Mouse (Mus musculus) heart, adult 9 months (tissue): ENCODE measurements around the gene Olfr1491.

ENCODE experiments used
- DNase-seq, 2 experiments: peaks; one replicate each; pipeline ENCODE4 v3.0.0; 2022; ENCODE audit warnings: low spot score in 2 of 2

Gene Olfr1491

DNA sequence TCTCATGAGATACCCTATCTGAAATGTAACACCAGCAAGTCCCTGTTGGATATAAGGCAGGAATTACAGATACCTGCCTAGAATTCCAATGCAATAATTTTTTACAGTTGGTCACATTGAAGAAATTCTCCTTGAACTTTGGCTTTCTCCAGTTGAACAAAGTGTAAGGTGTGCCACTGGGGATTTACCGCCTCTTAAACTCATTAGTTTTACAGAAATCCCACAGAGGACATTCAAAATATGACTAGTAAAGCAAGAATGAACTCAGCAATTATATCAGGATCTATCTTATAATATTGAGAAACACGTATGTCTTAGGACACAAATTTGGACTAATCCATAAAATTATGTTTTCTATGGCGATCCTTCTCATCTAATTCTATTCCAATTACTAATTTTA, at the start of gene Olfr1491:
Gene Olfr1491, plus strand, starts transcription at position 301 of the 400 bp plus-strand sequence.
- DNase-seq: no peak

- no peak for DNase-seq
Measured at GRCm38 (mm10) chr19:13650791-13651190, 46.3 kb upstream of the Olfr1491 start, which contains the start of gene Olfr1490. TSS of gene Olfr1490 (plus strand) at chr19:13651091.

DNA sequence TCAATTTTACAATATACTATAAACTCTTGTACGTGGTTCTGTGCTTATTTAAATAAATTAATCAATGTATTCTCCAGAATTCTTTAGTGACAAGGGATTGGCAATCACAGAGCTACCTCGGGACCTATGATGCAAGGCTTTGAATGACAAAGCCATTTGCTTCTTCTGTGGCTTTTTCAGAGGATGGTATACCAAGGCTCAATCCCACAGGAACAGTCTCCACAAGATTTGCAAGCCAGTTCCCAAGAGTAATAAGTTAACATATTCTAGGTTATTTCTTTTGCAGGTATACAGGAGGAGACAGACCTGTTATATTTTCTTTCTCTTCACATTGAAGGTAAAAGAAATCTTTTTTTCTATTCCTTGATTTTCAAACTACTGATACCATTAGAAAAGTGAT, 25.9 kb downstream of the Olfr1491 start, which contains the start of gene Olfr1493-ps1:
Gene Olfr1493-ps1, plus strand, starts transcription at position 301 of the 400 bp plus-strand sequence.
- no peak for DNase-seq

- no peak for DNase-seq
Measured at GRCm38 (mm10) chr19:13739428-13739827, 42.4 kb downstream of the Olfr1491 start, which contains the start of gene Olfr1494. TSS of gene Olfr1494 (plus strand) at chr19:13739728.

DNA sequence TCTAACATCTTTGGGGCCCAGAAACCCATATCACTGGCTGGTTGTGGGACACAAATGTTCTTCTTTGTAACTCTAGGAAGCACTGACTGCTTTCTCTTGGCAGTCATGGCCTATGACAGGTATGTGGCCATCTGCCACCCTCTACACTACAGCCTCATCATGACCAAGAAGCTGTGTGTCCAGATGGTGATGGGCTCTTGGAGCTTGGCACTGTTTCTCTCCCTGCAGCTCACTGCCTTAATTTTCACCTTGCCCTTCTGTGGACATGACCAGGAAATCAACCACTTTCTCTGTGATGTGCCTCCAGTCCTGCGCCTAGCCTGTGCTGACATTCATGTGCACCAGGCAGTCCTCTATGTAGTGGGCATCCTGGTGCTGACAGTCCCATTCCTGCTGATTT, 52.3 kb downstream of the Olfr1491 start:
- DNase-seq: no peak
